Mouse (Mus musculus): ENCODE measurements around the gene Ppp2r5c. TPM values are rescaled to one million over a fixed set of nuclear protein-coding genes. Genes with fewer than 3 reads are reported as not detected.

Ppp2r5c gene
- polyA plus RNA-seq, 1 experiment from 2014 or later = 319 TPM

DNA sequence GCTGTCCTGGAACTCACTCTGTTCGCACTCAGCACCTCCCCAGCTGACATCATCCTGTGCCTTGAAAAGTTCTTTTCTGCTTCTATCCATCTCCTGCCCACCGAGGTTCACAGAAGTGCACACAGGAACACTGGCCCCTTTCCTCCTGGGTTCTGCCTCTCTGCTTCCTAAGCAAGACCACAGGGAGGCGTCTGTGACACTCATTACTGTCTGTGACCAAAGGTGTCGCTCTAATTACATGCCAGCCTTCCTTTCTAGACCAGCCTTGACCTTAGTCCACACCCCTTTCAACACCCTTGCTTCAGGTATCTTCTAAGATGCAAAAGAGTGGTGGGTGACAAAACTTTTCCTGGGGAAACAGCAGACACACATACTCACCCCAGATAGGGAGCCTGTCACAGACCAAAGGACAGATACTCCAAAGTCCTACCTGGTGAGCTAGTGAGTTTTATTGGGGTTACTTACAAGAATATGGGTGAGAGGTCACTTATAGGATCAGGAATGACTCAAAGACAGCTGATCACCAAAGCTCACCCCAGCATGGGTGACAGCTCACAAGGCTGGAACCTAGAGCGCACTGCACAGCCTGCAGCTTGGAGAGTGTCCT is 8.4 kb upstream of the Ppp2r5c start:
- DNase-seq (ENCODE audit: low spot score) = peak; percentile 23

- no peak for DNase-seq (ENCODE audit: low spot score)
Observed at GRCm38 (mm10) chr12:110442238-110442637, 4.7 kb upstream of the Ppp2r5c start.

- DNase-seq (ENCODE audit: low spot score) = no peak
Observed at GRCm38 (mm10) chr12:110444530-110444929, 2.4 kb upstream of the Ppp2r5c start.

- no peak for DNase-seq (ENCODE audit: low spot score)
Observed at GRCm38 (mm10) chr12:110445775-110446174, 1.1 kb upstream of the Ppp2r5c start.

GRCm38 (mm10) chr12:110447306-110447705 is 386 bp downstream of the Ppp2r5c start:
- peak; percentile 54 for DNase-seq (ENCODE audit: low spot score)

- no peak for DNase-seq (ENCODE audit: low spot score)
Observed at GRCm38 (mm10) chr12:110448767-110449166, 1.8 kb downstream of the Ppp2r5c start.

- peak; percentile 86 for DNase-seq (ENCODE audit: low spot score)
Observed at GRCm38 (mm10) chr12:110454223-110454622, 7.3 kb downstream of the Ppp2r5c start.

DNA sequence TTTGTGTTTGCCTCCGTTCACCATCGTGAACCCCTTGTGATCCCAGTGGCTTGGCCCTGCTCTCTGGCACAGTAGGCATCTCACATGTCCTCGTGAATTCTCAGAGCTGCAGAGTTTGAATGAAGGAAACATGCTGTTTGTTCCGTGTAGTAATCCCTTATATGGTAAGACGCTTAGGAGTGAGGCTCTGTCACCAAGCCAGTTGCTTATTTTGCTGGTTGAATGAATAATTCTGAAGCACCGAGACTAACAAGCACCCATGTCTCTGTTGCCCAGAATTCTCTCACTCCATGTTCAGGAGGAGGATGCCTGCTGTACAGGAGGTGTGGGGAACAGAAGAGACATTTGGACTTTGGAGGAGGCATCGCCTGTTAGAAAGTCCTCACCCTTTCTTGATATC is 9.1 kb downstream of the Ppp2r5c start:
- no peak for DNase-seq (ENCODE audit: low spot score)

DNA sequence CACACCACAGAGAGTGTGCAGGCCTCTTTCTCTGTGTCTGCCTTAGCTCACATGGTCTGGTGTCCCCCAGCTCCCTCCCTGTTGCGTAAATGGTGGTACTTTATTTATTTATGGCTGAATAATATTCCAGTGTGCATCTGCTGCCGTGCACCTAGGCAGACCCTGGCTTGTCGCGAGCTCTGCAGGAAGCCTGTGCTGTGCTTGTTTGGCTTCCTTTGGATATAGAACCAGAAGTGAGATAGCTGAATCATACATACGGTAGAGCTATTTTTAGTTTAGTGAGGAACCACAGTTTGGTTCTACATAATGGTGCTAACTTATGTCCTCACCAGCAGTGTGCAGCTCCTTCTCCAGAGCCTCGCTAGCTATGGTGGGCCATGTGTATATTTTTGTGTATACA is 11.7 kb downstream of the Ppp2r5c start:
- DNase-seq (ENCODE audit: low spot score) = no peak

- no peak for DNase-seq (ENCODE audit: low spot score)
Observed at GRCm38 (mm10) chr12:110460418-110461300, 13.7 kb downstream of the Ppp2r5c start.

- DNase-seq (ENCODE audit: low spot score) = peak; percentile 84
Observed at GRCm38 (mm10) chr12:110463711-110464110, 16.8 kb downstream of the Ppp2r5c start.

DNA sequence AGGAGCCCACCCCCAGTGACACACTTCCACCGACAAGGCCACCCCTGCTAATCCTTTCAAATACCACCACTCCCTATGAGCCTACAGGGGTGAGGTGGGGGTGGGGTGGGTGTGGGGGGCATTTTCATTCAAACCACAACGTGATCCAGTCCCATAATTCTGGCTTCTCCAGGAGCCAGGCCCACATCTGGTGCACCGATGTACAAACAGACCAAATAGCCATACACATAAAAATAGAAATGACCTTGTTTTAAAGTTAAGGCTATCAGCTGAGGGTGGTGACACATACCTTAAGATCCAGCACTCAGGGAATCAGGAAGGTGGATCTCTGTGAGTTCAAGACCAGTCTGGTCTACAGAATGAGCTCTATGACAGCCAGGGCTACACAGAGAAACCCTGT is 24.5 kb downstream of the Ppp2r5c start:
- no peak for DNase-seq (ENCODE audit: low spot score)

DNA sequence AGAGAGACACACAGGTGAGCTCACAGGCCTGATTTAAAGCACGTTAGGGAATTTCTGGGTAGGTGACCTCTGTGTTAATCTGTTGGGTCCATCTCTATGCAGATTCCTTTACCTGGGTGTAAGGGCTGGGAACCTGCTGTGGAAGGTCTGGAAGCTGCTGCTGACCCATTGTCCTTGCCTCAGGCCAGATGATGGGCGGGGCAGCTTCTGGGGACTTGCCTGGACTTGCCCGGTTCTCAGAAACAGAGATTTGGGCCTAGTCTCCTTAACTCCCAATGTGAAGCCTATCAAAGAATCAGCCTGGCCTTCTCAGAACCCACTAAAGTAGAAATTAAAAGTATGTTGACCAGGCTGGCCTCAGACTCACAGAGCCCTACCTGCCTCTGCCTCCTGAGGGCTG is 25.3 kb downstream of the Ppp2r5c start:
- no peak for DNase-seq (ENCODE audit: low spot score)

GRCm38 (mm10) chr12:110474497-110474896 is 27.6 kb downstream of the Ppp2r5c start:
- no peak for DNase-seq (ENCODE audit: low spot score)

DNA sequence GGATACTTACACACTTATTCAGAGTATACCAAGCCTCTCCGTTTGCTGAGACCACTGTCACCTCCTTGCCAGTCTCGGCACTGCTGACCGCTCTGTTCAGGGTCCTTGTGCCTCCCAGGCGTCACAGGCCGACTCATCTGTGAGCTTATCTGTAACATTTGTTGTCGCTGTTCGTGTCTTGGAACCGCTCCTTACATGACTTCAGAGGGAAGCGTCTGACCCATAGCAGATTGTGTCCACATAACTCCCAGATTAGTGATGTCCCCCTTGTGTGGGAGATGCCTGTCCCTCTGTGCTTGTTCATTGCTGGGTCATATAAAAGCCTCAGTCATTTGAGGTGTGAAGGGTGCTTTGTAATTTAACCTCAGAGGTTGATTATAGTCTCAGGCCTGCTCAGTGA is 29.6 kb downstream of the Ppp2r5c start:
- DNase-seq (ENCODE audit: low spot score) = no peak

DNA sequence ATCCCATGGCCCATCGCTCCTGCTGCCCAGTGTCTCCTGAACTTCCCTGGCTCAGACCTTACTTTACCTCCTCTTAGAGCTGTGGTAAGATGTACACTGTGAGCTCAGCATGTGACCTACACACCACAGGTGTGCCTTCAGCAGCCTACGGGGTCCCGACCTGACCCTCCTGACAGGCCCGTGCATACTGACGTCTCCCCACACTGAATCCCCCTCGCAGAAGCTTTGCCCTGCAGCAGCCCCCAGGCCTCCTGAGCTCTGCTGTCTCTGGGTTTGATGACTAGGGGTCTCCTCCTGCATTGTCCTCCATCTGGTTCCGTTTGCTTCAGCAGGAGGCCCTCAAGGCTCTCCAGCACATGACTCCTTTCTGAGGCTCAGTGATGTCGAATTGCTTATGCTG is 31.0 kb downstream of the Ppp2r5c start:
- peak; percentile 59 for DNase-seq (ENCODE audit: low spot score)

- DNase-seq (ENCODE audit: low spot score) = peak; percentile 91
Observed at GRCm38 (mm10) chr12:110478601-110479008, 31.7 kb downstream of the Ppp2r5c start.

- DNase-seq (ENCODE audit: low spot score) = no peak
Observed at GRCm38 (mm10) chr12:110479268-110479667, 32.3 kb downstream of the Ppp2r5c start.

- no peak for DNase-seq (ENCODE audit: low spot score)
Observed at GRCm38 (mm10) chr12:110480701-110481100, 33.8 kb downstream of the Ppp2r5c start.

DNA sequence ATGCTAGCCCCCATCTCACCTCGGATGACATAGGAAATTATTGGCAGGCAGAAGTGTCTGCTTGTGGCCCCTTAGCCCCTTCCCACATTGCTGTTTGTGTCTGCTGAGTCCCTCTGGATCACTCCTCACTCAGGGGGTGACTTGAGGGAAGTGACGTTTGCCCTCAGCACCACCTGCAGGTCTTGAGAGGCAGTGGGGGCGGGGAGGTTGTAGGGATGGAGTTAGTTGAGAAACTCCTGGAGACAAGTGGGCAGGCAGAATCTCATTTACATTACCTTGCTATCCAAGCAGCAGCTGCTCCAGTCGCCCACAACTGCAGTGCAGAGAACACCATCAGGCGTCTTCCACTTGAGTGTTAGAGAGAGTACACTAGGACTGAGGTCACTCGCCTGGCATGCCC is 36.8 kb downstream of the Ppp2r5c start:
- peak; percentile 84 for DNase-seq (ENCODE audit: low spot score)

- no peak for DNase-seq (ENCODE audit: low spot score)
Observed at GRCm38 (mm10) chr12:110484824-110485584, 38.1 kb downstream of the Ppp2r5c start.
